Mouse (Mus musculus) embryonic fibroblast, embryonic 13.5 days (primary cell): ENCODE measurements around the gene Ptprf. TPM values are rescaled to one million over a fixed set of nuclear protein-coding genes. Genes with fewer than 3 reads are reported as not detected.

Source experiments
- H3K27ac ChIP-seq: 2 replicates; pipeline ENCODE4 v1.5.1; 2012; ENCODE audit warnings: low read length, control low read depth, inconsistent platforms; ENCODE audit not compliant: insufficient read depth
- H3K4me1 ChIP-seq: 2 replicates; pipeline ENCODE4 v1.6.1; 2011; ENCODE audit warnings: low read length; ENCODE audit not compliant: control insufficient read depth, insufficient read depth
- H3K4me3 ChIP-seq: 2 replicates; pipeline ENCODE4 v1.5.1; 2011; ENCODE audit warnings: mild to moderate bottlenecking, control low read depth, low read length; ENCODE audit not compliant: insufficient read depth
- CTCF ChIP-seq: IDR thresholded peaks from 2 replicates; pipeline ENCODE4 v1.5.1; 2011; ENCODE audit warnings: mild to moderate bottlenecking, control low read depth, low read length, moderate library complexity, borderline replicate concordance; ENCODE audit not compliant: insufficient read depth
- POLR2A ChIP-seq: IDR thresholded peaks from 2 replicates; pipeline ENCODE4 v1.6.1; 2011; ENCODE audit warnings: low read depth, mild to moderate bottlenecking, control low read depth, low read length, moderate library complexity
- polyA plus RNA-seq: library from polyadenylated mRNA; stranded (reverse); fragments of >200 nt; gene quantifications from 2 replicates; pipeline ENCODE4 v1.2.4, GENCODE M21; 2011; ENCODE audit warnings: low read depth; ENCODE audit not compliant: missing spikeins, insufficient read length

The Ptprf gene
- polyA plus RNA-seq, 1 experiment, result 39.9 TPM

- no peak overlapping the region for H3K4me3 ChIP-seq
- TF ChIP-seq POLR2A, result no peak
- TF ChIP-seq CTCF, result no peak
These were observed 69.9 kb downstream of the Ptprf start for GRCm38 (mm10) chr4:118221261-118221660.

GRCm38 (mm10) chr4:118220756-118221155, 70.4 kb downstream of the Ptprf start:
- Histone ChIP-seq H3K4me3 (no peak overlapping the region), H3K27ac (no peak overlapping the region), H3K4me1 (no peaks in the 10 kb centered on the region)
- TF ChIP-seq CTCF, result no peak
- no peak for TF ChIP-seq POLR2A

More at GRCm38 (mm10) chr4:118221261-118221660, 69.9 kb downstream of the Ptprf start:
- no peaks in the 10 kb centered on the region for H3K4me1 ChIP-seq
- H3K27ac ChIP-seq, result no peak overlapping the region

GRCm38 (mm10) chr4:118219487-118219886, 71.7 kb downstream of the Ptprf start:
- Histone ChIP-seq H3K4me3 (no peak overlapping the region), H3K4me1 (0 out of 2 replicates have a peak, but pooled peaks cover 3% of the 10 kb centered on the region), H3K27ac (no peak overlapping the region)
- TF ChIP-seq POLR2A, result no peak
- TF ChIP-seq CTCF, result no peak

GRCm38 (mm10) chr4:118218521-118218920, 72.7 kb downstream of the Ptprf start:
- Histone ChIP-seq H3K27ac (no peak overlapping the region), H3K4me1 (0 out of 2 replicates have a peak, but pooled peaks cover 3% of the 10 kb centered on the region), H3K4me3 (no peak overlapping the region)
- no peak for TF ChIP-seq POLR2A
- no peak for TF ChIP-seq CTCF

- Histone ChIP-seq H3K4me1 (0 out of 2 replicates have a peak, but pooled peaks cover 3% of the 10 kb centered on the region), H3K27ac (no peak overlapping the region), H3K4me3 (no peak overlapping the region)
- peak; percentile 66; the same call in 1 of the 2 replicates for TF ChIP-seq CTCF
- no peak for TF ChIP-seq POLR2A
These were observed 74.2 kb downstream of the Ptprf start for GRCm38 (mm10) chr4:118216726-118217595.

GRCm38 (mm10) chr4:118214891-118215290, 76.3 kb downstream of the Ptprf start:
- Histone ChIP-seq H3K4me1 (0 out of 2 replicates have a peak, but pooled peaks cover 3% of the 10 kb centered on the region), H3K4me3 (no peak overlapping the region), H3K27ac (no peak overlapping the region)
- TF ChIP-seq POLR2A (no peak), CTCF (no peak)

- H3K4me3 ChIP-seq, result no peak overlapping the region
- H3K27ac ChIP-seq, result no peak overlapping the region
- no peaks in the 10 kb centered on the region for H3K4me1 ChIP-seq
- TF ChIP-seq POLR2A (no peak), CTCF (no peak)
These were observed 84.1 kb downstream of the Ptprf start for GRCm38 (mm10) chr4:118206918-118207640.

- Histone ChIP-seq H3K27ac (no peak overlapping the region), H3K4me3 (no peak overlapping the region), H3K4me1 (no peaks in the 10 kb centered on the region)
- TF ChIP-seq CTCF (no peak), POLR2A (no peak)
These were observed 85.3 kb downstream of the Ptprf start for GRCm38 (mm10) chr4:118205906-118206305.

- Histone ChIP-seq H3K4me3 (no peak overlapping the region), H3K4me1 (no peaks in the 10 kb centered on the region), H3K27ac (no peak overlapping the region)
- TF ChIP-seq POLR2A (no peak), CTCF (no peak)
These were observed 92.1 kb downstream of the Ptprf start for GRCm38 (mm10) chr4:118199093-118199492.

- TF ChIP-seq POLR2A (no peak), CTCF (no peak)
- H3K27ac ChIP-seq, result no peak overlapping the region
These were observed 92.6 kb downstream of the Ptprf start for GRCm38 (mm10) chr4:118198606-118199005.

More at GRCm38 (mm10) chr4:118198606-118199005, 92.6 kb downstream of the Ptprf start:
- no peaks in the 10 kb centered on the region for H3K4me1 ChIP-seq
- no peak overlapping the region for H3K4me3 ChIP-seq
